Mouse (Mus musculus) testis, postnatal 10 days (tissue): ENCODE data around the gene Dlx5.

ENCODE experiments used
- DNase-seq: peaks from one replicate; pipeline ENCODE4 v3.0.0; 2021; ENCODE audit warnings: low spot score

Gene Dlx5

DNA sequence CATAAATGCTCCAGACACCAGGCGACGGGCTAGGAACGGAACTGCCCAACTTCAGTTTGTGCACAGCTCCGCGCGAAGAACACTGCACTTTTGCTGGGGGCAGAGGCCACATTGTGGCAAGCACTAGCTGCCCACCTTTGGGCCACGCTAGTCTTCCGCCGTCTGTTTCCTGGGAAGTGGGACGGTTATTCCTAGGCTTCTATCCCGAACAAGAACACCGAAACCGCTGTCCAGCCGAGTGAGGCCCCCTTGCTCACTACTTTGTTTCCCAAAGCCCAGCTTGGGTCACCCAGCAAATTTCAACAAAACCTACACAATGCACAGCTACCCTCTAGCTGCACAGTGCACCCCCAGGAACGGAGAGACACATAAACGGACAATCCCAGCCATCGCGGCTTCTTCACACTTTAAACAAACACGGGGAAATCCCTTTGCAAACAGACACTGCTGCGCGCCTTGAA, 21.9 kb downstream of the Dlx5 start:
- no peak for DNase-seq

- no peak for DNase-seq
Observed at GRCm38 (mm10) chr6:6859111-6859949, 22.6 kb downstream of the Dlx5 start.

DNA sequence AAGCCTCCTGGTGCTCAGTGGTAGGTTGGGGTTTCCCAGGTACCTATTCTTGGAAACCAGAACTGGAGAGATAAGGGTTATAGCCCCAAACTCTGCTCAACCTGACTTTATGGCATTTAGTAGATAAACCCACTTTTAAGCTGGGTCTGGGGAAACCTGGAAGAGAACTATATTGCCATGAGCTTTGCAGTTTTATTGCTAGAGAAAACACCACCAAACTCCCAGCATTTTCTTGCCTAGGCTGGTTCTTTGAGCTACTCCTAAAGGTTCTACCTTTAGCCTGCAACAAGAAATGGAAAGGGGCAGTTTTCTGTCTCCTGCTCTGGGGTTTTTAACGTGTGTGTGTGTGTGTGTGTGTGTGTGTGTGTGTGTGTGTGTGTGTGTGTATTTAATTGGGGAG, 23.3 kb downstream of the Dlx5 start:
- no peak for DNase-seq

GRCm38 (mm10) chr6:6857766-6858165, 24.1 kb downstream of the Dlx5 start:
- DNase-seq = no peak

- DNase-seq = no peak
Observed at GRCm38 (mm10) chr6:6856881-6857280, 25.0 kb downstream of the Dlx5 start.

GRCm38 (mm10) chr6:6856316-6856715, 25.6 kb downstream of the Dlx5 start:
- DNase-seq = no peak

DNA sequence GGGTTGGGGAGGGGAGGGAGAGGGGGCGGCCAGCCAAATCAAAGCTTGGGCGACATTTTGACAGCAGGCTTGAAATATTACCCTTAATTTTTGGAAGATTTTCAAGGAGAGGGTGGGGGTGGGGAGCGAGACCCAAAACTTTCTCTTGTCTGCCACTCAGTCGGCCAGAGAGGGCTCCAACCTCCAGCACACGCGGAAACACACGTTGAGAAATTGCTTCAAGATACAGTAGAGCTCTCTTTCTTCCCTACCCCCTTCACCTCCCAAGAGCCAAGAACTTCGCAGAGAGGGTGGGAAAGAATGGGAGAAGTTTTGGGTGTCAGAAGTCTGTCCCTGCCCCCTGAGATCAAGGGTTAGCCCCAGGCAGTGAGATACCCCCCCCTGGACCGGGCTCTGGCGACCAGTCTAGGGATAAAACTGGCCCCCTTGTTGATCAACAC, 26.1 kb downstream of the Dlx5 start:
- no peak for DNase-seq

- DNase-seq = no peak
Observed at GRCm38 (mm10) chr6:6854902-6855745, 26.8 kb downstream of the Dlx5 start.

DNA sequence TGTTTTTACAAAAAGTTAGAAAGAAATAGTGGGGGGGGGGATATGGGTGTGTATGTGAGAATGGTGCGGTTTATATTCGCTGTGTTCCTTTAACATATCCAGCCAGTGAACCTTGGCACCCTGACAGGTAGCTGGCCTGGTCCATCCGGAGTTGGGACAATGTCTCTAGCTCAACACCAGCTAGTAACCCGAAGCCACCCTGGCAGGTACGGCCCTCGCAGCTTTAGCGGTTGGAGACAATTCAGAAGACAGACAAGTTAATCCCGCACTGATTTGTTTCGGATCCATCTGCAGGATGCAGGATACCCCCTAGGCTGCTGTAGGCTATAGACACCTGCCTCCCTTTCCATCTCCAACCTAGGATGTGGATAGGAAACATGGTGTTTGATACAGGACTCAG, 27.7 kb downstream of the Dlx5 start:
- DNase-seq = no peak

- DNase-seq = no peak
Observed at GRCm38 (mm10) chr6:6852944-6853343, 28.9 kb downstream of the Dlx5 start.

GRCm38 (mm10) chr6:6851166-6851565, 30.7 kb downstream of the Dlx5 start:
- no peak for DNase-seq

DNA sequence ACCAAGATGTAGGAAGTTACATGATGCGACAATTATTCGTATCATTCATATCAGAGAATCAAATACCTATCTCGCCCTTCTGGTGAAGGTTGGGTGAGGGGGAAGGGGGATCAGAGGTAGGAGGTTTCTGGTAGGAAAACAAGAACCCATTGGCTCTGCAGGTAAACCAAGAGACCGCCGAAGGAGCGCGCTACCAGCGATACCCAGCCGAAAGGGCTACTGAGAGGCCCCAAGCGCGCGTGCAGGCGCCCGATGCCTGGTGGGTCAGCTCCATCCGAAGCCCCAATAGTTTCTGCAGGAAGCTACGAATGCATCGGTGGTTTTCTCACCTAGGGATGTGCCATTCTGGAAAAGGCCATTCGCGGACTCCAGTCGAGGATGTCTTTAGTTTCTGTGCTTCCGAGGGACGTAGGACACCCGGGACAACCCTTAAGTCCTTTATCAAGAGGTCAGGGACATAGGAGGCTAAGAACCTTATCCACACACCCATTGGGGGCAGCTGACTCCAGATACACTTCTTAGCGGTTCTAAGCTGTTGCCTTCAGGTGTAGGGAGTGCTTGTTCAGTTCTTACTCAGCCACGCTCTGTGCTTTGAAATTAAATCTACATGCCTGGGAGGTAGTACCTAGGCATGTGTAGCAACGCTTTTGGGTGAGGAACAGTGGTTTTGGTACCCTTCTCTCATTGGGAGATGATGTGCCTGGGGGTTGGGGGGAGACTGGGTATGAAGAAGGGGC, 31.4 kb downstream of the Dlx5 start:
- DNase-seq = no peak

DNA sequence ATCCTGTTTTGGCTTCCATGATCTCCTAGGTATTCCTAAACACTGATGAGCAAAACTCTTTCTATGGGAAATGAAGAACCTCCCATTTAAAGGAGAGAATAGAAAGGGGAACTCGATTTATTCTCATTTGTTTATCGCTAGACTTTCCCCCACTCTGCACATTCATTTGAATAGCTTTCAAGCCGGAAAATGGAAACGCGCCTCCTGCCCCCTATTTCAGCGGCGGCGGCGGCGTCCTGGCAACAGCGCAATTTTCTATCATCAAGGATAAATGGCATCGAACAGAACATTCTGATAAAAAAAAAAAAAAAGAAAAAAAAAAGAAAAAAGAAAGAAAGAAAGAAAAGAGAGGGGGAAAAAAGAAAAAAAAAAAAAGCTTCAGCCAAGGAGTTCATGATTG, 32.1 kb downstream of the Dlx5 start:
- no peak for DNase-seq

- DNase-seq = no peak
Observed at GRCm38 (mm10) chr6:6848541-6848940, 33.3 kb downstream of the Dlx5 start.

DNA sequence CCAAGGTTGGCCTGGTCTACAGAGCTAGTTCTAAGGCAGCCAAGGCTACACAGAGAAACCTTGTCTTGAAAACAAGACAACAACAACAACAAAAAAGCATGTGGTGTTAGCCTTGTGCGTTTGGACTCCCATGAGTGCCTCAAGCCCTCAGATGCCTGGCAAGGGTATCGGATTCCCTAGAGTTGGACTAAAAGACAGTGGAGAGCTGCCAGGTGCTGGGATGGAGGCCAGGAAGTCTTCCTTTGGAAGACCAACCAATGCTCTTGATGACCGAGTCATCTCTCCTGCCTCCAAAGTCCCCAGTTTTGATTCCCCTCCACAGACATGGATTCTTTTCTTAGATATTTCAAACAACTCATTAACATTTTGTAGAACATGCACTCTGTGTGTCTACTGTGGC, 48.6 kb downstream of the Dlx5 start:
- no peak for DNase-seq

DNA sequence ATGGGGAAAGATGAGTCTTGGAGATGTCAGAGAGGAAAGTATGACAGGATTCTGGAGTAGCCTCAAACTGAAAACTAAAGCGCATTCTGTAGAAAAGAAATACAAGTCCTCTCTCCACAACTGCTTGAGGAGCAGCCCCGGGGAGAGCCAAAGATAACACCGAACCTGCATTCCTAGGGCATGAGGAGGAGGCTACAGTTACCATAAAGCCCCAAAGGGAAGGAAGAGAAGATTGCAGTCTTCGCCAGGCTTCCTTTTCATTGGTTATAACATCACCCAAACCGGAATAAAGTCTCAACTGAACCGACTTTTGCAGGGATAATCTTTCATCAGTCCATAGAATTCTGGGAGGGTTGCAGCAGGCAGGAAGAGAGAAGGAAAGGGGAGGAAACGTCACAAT, 51.4 kb downstream of the Dlx5 start:
- no peak for DNase-seq
